Mouse (Mus musculus) 3T3-L1 (cell line): ENCODE measurements at regions not wholly inside any gene's neighbourhood (a gene's known extent, or its start where the extent isn't known, plus 50 kb on each side); places are given as distances from the start of the nearest gene placed in this dataset.

ENCODE experiments used
- DNase-seq: peaks from one replicate; pipeline ENCODE4 v3.0.0-alpha.2; 2015; ENCODE audit warnings: low read depth, low spot score

GRCm38 (mm10) chr3:25240196-25240595 lies 96.1 kb upstream of the Naaladl2 start:
- DNase-seq = no peak

- peak; percentile 45 for DNase-seq
Observed at GRCm38 (mm10) chr3:25220601-25221000, 76.5 kb upstream of the Naaladl2 start.

GRCm38 (mm10) chr3:25208041-25208685 lies 64.1 kb upstream of the Naaladl2 start:
- DNase-seq = no peak
